Mouse (Mus musculus): ENCODE measurements around the gene Nol10.
"Not testable (repeated sequence)": the region's sequence is repeated elsewhere in the genome, so short reads cannot be mapped to it uniquely, and the experiment has no call there.

Nol10 gene

GRCm38 (mm10) chr12:17455096-17455495, 106.8 kb downstream of the Nol10 start:
- in situ Hi-C loops (cut with MboI, MseI) = no loop called here

GRCm38 (mm10) chr12:17459223-17459622, 111.0 kb downstream of the Nol10 start:
- in situ Hi-C loops (cut with MboI, MseI) = not testable (repeated sequence)

GRCm38 (mm10) chr12:17463706-17464105, 115.4 kb downstream of the Nol10 start:
- in situ Hi-C loops (cut with MboI, MseI) = no loop called here

- in situ Hi-C loops (cut with MboI, MseI) = not testable (repeated sequence)
Measured at GRCm38 (mm10) chr12:17464550-17464949, 116.3 kb downstream of the Nol10 start.

- in situ Hi-C loops (cut with MboI, MseI) = no loop called here
Measured at GRCm38 (mm10) chr12:17466791-17467190, 118.5 kb downstream of the Nol10 start.

GRCm38 (mm10) chr12:17468359-17468758, 120.1 kb downstream of the Nol10 start:
- in situ Hi-C loops (cut with MboI, MseI) = no loop called here

- in situ Hi-C loops (cut with MboI, MseI) = loop anchor here (10.0 kb wide), 1 partner anchor 1545 kb away; no protein-coding TSS in a partner anchor
Measured at GRCm38 (mm10) chr12:17469869-17470268, 121.6 kb downstream of the Nol10 start.

GRCm38 (mm10) chr12:17470528-17470927, 122.3 kb downstream of the Nol10 start:
- in situ Hi-C loops (cut with MboI, MseI) = loop anchor here (10.0 kb wide), 1 partner anchor 1546 kb away; no protein-coding TSS in a partner anchor

GRCm38 (mm10) chr12:17471405-17471804, 123.1 kb downstream of the Nol10 start:
- in situ Hi-C loops (cut with MboI, MseI) = loop anchor here (10.0 kb wide), 1 partner anchor 1547 kb away; no protein-coding TSS in a partner anchor

- in situ Hi-C loops (cut with MboI, MseI) = loop anchor here (10.0 kb wide), 1 partner anchor 1548 kb away; no protein-coding TSS in a partner anchor
Measured at GRCm38 (mm10) chr12:17473128-17473527, 124.9 kb downstream of the Nol10 start.

GRCm38 (mm10) chr12:17473862-17474261, 125.6 kb downstream of the Nol10 start:
- in situ Hi-C loops (cut with MboI, MseI) = loop anchor here (10.0 kb wide), 1 partner anchor 1549 kb away; no protein-coding TSS in a partner anchor

- in situ Hi-C loops (cut with MboI, MseI) = loop anchor here (10.0 kb wide), 1 partner anchor 1550 kb away; no protein-coding TSS in a partner anchor
Measured at GRCm38 (mm10) chr12:17474681-17475080, 126.4 kb downstream of the Nol10 start.

- in situ Hi-C loops (cut with MboI, MseI) = loop anchor here (10.0 kb wide), 1 partner anchor 1550 kb away; no protein-coding TSS in a partner anchor
Measured at GRCm38 (mm10) chr12:17475146-17475545, 126.9 kb downstream of the Nol10 start.

GRCm38 (mm10) chr12:17478196-17478595, 129.9 kb downstream of the Nol10 start:
- in situ Hi-C loops (cut with MboI, MseI) = loop anchor here (10.0 kb wide), 1 partner anchor 1553 kb away; no protein-coding TSS in a partner anchor

- in situ Hi-C loops (cut with MboI, MseI) = loop anchor here (10.0 kb wide), 1 partner anchor 1554 kb away; no protein-coding TSS in a partner anchor
Measured at GRCm38 (mm10) chr12:17478856-17479255, 130.6 kb downstream of the Nol10 start.
